ENCODE assay signal across 8 mouse cellular contexts in genomic region chr1:132296051-132296450, GRCm38 (mm10). TPM values are rescaled to one million over a fixed set of nuclear protein-coding genes. Genes with fewer than 3 reads are reported as not detected.
DNase-seq lines count a peak whose midpoint lies in the region; ATAC-seq lines count a peak whose summit lies in the region.

No protein-coding gene starts in this region.

- peak; percentile 65 to 74 for DNase-seq in heart, postnatal 10 days
- no peak for DNase-seq in heart, adult 8-10 months (ENCODE audit: low spot score)
- peak; percentile 57 to 62 for DNase-seq in right cerebral cortex, postnatal 10 days (ENCODE audit: low spot score in 2 of 2)
- no peak for DNase-seq in right cerebral cortex, postnatal 36 days (ENCODE audit: low spot score in 2 of 2)
- DNase-seq in brain, adult 2 months (ENCODE audit: low read depth, low spot score): peak; percentile 69
- no peak for DNase-seq in thymus, postnatal 36 days

- no peaks in the 10 kb centered on the region for H3K36me3 ChIP-seq in midbrain, embryonic 16.5 days (ENCODE audit: control insufficient read depth, insufficient read depth, low read length)
- H3K36me3 ChIP-seq in hindbrain, embryonic 12.5 days: no peaks in the 10 kb centered on the region

- H3K4me2 ChIP-seq in midbrain, embryonic 16.5 days (ENCODE audit: low read length): no peak overlapping the region
- H3K4me2 ChIP-seq in hindbrain, embryonic 12.5 days (replicated peaks): no peak overlapping the region

- H3K4me3 ChIP-seq in midbrain, embryonic 16.5 days (ENCODE audit: low read depth, low read length): no peak overlapping the region
- no peak overlapping the region for H3K4me3 ChIP-seq in hindbrain, embryonic 12.5 days

- no peak for ATAC-seq in midbrain, embryonic 16.5 days
- no peak for ATAC-seq in hindbrain, embryonic 12.5 days (ENCODE audit: low FRiP score)

- peak overlapping the region; percentile 40; the same call in 1 of the 2 replicates for H3K27ac ChIP-seq in midbrain, embryonic 16.5 days (ENCODE audit: low read length)
- no peak overlapping the region for H3K27ac ChIP-seq in hindbrain, embryonic 12.5 days

- WGBS in midbrain, embryonic 16.5 days: 61% methylated on average over 3 of the region's 3 CpGs
- WGBS in hindbrain, embryonic 12.5 days: 59% methylated on average over 3 of the region's 3 CpGs

- no peaks in the 10 kb centered on the region for H3K9me3 ChIP-seq in midbrain, embryonic 16.5 days (replicated peaks; ENCODE audit: control insufficient read depth, low read length, poor library complexity, severe bottlenecking)
- H3K9me3 ChIP-seq in hindbrain, embryonic 12.5 days (replicated peaks): no peaks in the 10 kb centered on the region

- H3K9ac ChIP-seq in midbrain, embryonic 16.5 days (ENCODE audit: low read depth, low read length): no peak overlapping the region
- no peak overlapping the region for H3K9ac ChIP-seq in hindbrain, embryonic 12.5 days

- intact Hi-C loops in heart, postnatal 10 days (cut with DNase I): no loop called here

- H3K4me1 ChIP-seq in midbrain, embryonic 16.5 days (ENCODE audit: control insufficient read depth, insufficient read depth, low read length): peaks cover 50% of the 10 kb centered on the region
- H3K4me1 ChIP-seq in hindbrain, embryonic 12.5 days: peaks cover 57% of the 10 kb centered on the region

- H3K27me3 ChIP-seq in midbrain, embryonic 16.5 days (ENCODE audit: control insufficient read depth, insufficient read depth, low read depth, low read length): no peaks in the 10 kb centered on the region
- H3K27me3 ChIP-seq in hindbrain, embryonic 12.5 days: peaks cover 21% of the 10 kb centered on the region; the same call in 1 of the 2 replicates

RNA-seq across cellular contexts. Expression of gene Klhdc8a, which starts 2.4 kb away (rescaled TPM):
- 10 to 100 TPM; 17.7 to 27.5 TPM for total RNA-seq in heart, postnatal 10 days (2021)
- total RNA-seq in heart, adult 8-10 months (2022): 10 to 100 TPM; 11.8 to 22.9 (median 17.5) TPM
- 8.3 and 10.8 TPM in 2 replicates for polyA plus RNA-seq in midbrain, embryonic 16.5 days (2015; fragmentation: Nextera tagmentation; extraction: Ambion mirVana)
- polyA plus RNA-seq in hindbrain, embryonic 12.5 days (2016; fragmentation: Nextera tagmentation; extraction: Ambion mirVana): 5.1 and 5.3 TPM in 2 replicates

RNA-seq across cellular contexts. Expression of gene Nuak2, which starts 19.9 kb away (rescaled TPM):
- total RNA-seq in heart, postnatal 10 days (2021): 1 to 10 TPM; 3.5 to 4.7 TPM
- 1 to 10 TPM; 3.8 to 5.2 (median 4.0) TPM for total RNA-seq in heart, adult 8-10 months (2022)
- polyA plus RNA-seq in midbrain, embryonic 16.5 days (2015; fragmentation: Nextera tagmentation; extraction: Ambion mirVana): 19.8 and 22.0 TPM in 2 replicates
- 29.7 and 30.0 TPM in 2 replicates for polyA plus RNA-seq in hindbrain, embryonic 12.5 days (2016; fragmentation: Nextera tagmentation; extraction: Ambion mirVana)

Comparison
In these comparisons a context has a peak if more than half of its experiments do, and no peak if none do; other contexts are left out.
1. DNase-seq: peak in heart, postnatal 10 days (2 of 2), right cerebral cortex, postnatal 10 days (2 of 2) and brain, adult 2 months (single experiment); none in heart, adult 8-10 months (single experiment), right cerebral cortex, postnatal 36 days (0 of 2) and thymus, postnatal 36 days (0 of 2).